ENCODE assay signal across 15 mouse cellular contexts in the genomic region with DNA sequence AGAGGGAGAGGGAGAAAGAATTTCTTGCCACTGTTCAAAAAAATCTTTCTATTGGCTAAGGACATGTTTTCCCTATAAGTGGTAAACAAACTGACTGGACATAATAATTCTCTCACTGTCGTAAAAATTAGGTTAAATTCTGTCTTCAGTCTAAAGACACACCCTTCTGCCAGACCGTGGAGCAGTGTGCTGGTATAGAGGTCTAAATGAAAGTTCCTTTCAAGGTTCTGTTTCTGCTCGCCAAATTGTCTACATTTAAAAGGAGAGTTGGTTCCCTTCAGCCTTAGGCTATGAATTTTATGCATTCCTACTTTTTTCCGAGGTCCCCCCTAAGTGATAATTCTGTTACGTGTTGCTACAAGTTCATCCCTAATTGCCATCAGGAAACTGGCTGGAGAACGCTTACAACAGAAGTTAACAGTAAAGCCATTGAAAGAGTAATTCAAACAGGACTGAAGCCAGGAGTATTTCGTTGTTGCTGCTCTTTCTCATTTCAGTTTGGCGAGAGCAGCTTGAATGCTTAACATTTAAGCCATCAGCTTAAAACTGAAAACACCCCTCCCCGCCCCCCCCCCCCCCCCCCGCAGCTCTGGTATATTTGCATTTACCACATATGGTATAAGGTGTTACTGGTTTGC. TPM values are rescaled to one million over a fixed set of nuclear protein-coding genes. Genes with fewer than 3 reads are reported as not detected.
DNase-seq lines count a peak whose midpoint lies in the region; ATAC-seq and TF ChIP-seq lines count a peak whose summit lies in the region.
"Had no signal": no experiment of that assay in that cellular context is flagged by ENCODE, and none has a peak within 500 bp of the region (broad histone marks: within the 10 kb centered on the region; RNA-seq: fewer than 3 reads in every experiment).

No protein-coding gene starts in this region.

- no peak overlapping the region for H3K27ac ChIP-seq in kidney, postnatal 0 days
- H3K27ac ChIP-seq in limb, embryonic 13.5 days, result no peak overlapping the region
- H3K27ac ChIP-seq: hindbrain, embryonic 10.5 days; kidney, embryonic 15.5 days; liver, embryonic 12.5 days had no signal

- H3K4me3 ChIP-seq in kidney, postnatal 0 days (replicated peaks; ENCODE audit: low read depth, low read length), result no peak overlapping the region
- H3K4me3 ChIP-seq in limb, embryonic 13.5 days, result no peak overlapping the region; the same call in 1 of the 2 replicates
- H3K4me3 ChIP-seq: hindbrain, embryonic 10.5 days; kidney, embryonic 15.5 days; liver, embryonic 12.5 days had no signal

- ATAC-seq in kidney, postnatal 0 days (replicated peaks; ENCODE audit: low FRiP score, low read depth), result no peak
- no peak for ATAC-seq in limb, embryonic 13.5 days (ENCODE audit: low FRiP score, low read depth)
- ATAC-seq: liver, embryonic 12.5 days had no signal

- no peaks in the 10 kb centered on the region for H3K4me1 ChIP-seq in kidney, postnatal 0 days (replicated peaks; ENCODE audit: insufficient read depth, low read length)
- 0 out of 2 replicates have a peak, but pooled peaks cover 6% of the 10 kb centered on the region for H3K4me1 ChIP-seq in limb, embryonic 13.5 days
- H3K4me1 ChIP-seq: hindbrain, embryonic 10.5 days; liver, embryonic 12.5 days had no signal

- no peak for TF ChIP-seq CTCF in kidney, postnatal 0 days (IDR thresholded peaks at IDR 0.05; ENCODE audit: low read depth)

- no peak overlapping the region for H3K9ac ChIP-seq in kidney, postnatal 0 days (ENCODE audit: low read depth, low read length)
- no peak overlapping the region for H3K9ac ChIP-seq in limb, embryonic 13.5 days
- H3K9ac ChIP-seq: kidney, embryonic 15.5 days; liver, embryonic 12.5 days had no signal

- H3K9me3 ChIP-seq in kidney, postnatal 0 days (replicated peaks; ENCODE audit: low read length), result no peaks in the 10 kb centered on the region
- no peaks in the 10 kb centered on the region for H3K9me3 ChIP-seq in limb, embryonic 13.5 days
- H3K9me3 ChIP-seq: hindbrain, embryonic 10.5 days; kidney, embryonic 15.5 days; liver, embryonic 12.5 days had no signal

- 41% methylated on average over 10 of the region's 10 CpGs for WGBS in kidney, postnatal 0 days
- 21% methylated on average over 10 of the region's 10 CpGs for WGBS in limb, embryonic 13.5 days

- H3K36me3 ChIP-seq in kidney, postnatal 0 days (ENCODE audit: insufficient read depth, low read length), result no peaks in the 10 kb centered on the region
- no peaks in the 10 kb centered on the region for H3K36me3 ChIP-seq in limb, embryonic 13.5 days
- H3K36me3 ChIP-seq: hindbrain, embryonic 10.5 days; kidney, embryonic 15.5 days had no signal

- no peaks in the 10 kb centered on the region for H3K27me3 ChIP-seq in kidney, postnatal 0 days (ENCODE audit: insufficient read depth, low read length)
- no peaks in the 10 kb centered on the region for H3K27me3 ChIP-seq in limb, embryonic 13.5 days
- H3K27me3 ChIP-seq: liver, embryonic 12.5 days had no signal

- DNase-seq in embryo, embryonic 10 days (ENCODE audit: low spot score), result peak; percentile 23
- no peak for DNase-seq in embryo, embryonic 11 days
- DNase-seq in kidney, postnatal 0 days (ENCODE audit: low spot score), result no peak
- no peak for DNase-seq in kidney, adult 9 months
- peak; percentile 36 for DNase-seq in Muller cell, postnatal 12 days (ENCODE audit: inconsistent ontology term)
- no peak for DNase-seq in ovary, postnatal 36 days (ENCODE audit: low spot score)
- DNase-seq in c-Kit-positive CD71-positive TER-119-positive erythroid progenitor cells, embryonic 14.5 days (ENCODE audit: low spot score), result no peak
- DNase-seq: adrenal gland, postnatal 10 days; cerebellum, postnatal 14 days; thymus, postnatal 36 days had no signal

- H3K4me2 ChIP-seq in kidney, postnatal 0 days (ENCODE audit: low read length), result peak overlapping the region; percentile 27; the same call in 1 of the 2 replicates
- H3K4me2 ChIP-seq in limb, embryonic 13.5 days (replicated peaks), result peak overlapping the region; percentile 41
- H3K4me2 ChIP-seq: heart, embryonic 11.5 days; liver, embryonic 12.5 days had no signal

RNA-seq across cellular contexts. Expression of gene Kitl, which starts 35.8 kb away (rescaled TPM):
- 20.4 and 21.6 TPM in 2 replicates for polyA plus RNA-seq in kidney, postnatal 0 days (2015; fragmentation: Nextera tagmentation; extraction: Ambion mirVana)
- 14.4 and 15.9 TPM in 2 replicates for polyA plus RNA-seq in limb, embryonic 13.5 days (2015; fragmentation: Nextera tagmentation; extraction: Ambion mirVana)

Comparison
In these comparisons a context has a peak if more than half of its experiments do, and no peak if none do; other contexts are left out.
1. DNase-seq: peak in embryo, embryonic 10 days (single experiment) and Muller cell, postnatal 12 days (single experiment); none in embryo, embryonic 11 days (single experiment), kidney, postnatal 0 days (single experiment), kidney, adult 9 months (single experiment), ovary, postnatal 36 days (single experiment) and c-Kit-positive CD71-positive TER-119-positive erythroid progenitor cells, embryonic 14.5 days (single experiment).